In genomic region chr15:85070561-85070960, GRCm38 (mm10) we compare ENCODE assay signal across 9 mouse cellular contexts. TPM values are rescaled to one million over a fixed set of nuclear protein-coding genes. Genes with fewer than 3 reads are reported as not detected.
A peak's percentile ranks its signal among the peaks of the same experiment; 100 is the strongest.
DNase-seq lines count a peak whose midpoint lies in the region; ATAC-seq and TF ChIP-seq lines count a peak whose summit lies in the region.
"Had no signal": no experiment of that assay in that cellular context is flagged by ENCODE, and none has a peak within 500 bp of the region (broad histone marks: within the 10 kb centered on the region; RNA-seq: fewer than 3 reads in every experiment).

No protein-coding gene starts in this region.

- H3K9ac ChIP-seq in heart, adult 2 months (ENCODE audit: low read depth, low read length), result no peak overlapping the region

- intact Hi-C loops in heart, adult 2 months (cut with DNase I), result loop anchor here (1.0 to 5.0 kb wide), 2 partner anchors 69 to 268 kb away; no protein-coding TSS in a partner anchor

- DNase-seq in heart, adult 2 months, result peak in 1 of 2 experiments; percentile 27
- no peak for DNase-seq in heart, embryonic 10.5 days (ENCODE audit: low spot score)
- DNase-seq in 416B (ENCODE audit: low read depth) (peak; percentile 76), MEL-GATA-1-ER (ENCODE audit: extremely low read depth, low read depth) (peak; percentile 43)
- peak; percentile 48 for DNase-seq in kidney, postnatal 10 days
- no peak for DNase-seq in testis, postnatal 10 days (ENCODE audit: low spot score)

- H3K4me3 ChIP-seq in heart, adult 2 months, result no peak overlapping the region
- H3K4me3 ChIP-seq in heart, embryonic 10.5 days, result no peak overlapping the region
- H3K4me3 ChIP-seq in cortical plate, adult 2 months (ENCODE audit: insufficient read depth, low read length), result no peak overlapping the region
- H3K4me3 ChIP-seq: erythroblast, embryonic 14.5 days had no signal

- TF ChIP-seq CTCF in heart, adult 2 months (IDR thresholded peaks at IDR 0.05), result peak; percentile 95
- TF ChIP-seq CTCF in cortical plate, adult 2 months (IDR thresholded peaks at IDR 0.05; ENCODE audit: extremely low read depth, insufficient read depth, low read length), result peak; percentile 60; the same call in 1 of the 2 replicates

- H3K36me3 ChIP-seq in heart, adult 2 months (ENCODE audit: control insufficient read depth, insufficient read depth, low read length), result no peaks in the 10 kb centered on the region
- H3K36me3 ChIP-seq in heart, embryonic 10.5 days, result no peaks in the 10 kb centered on the region

- TF ChIP-seq EP300 in heart, adult 2 months (IDR thresholded peaks at IDR 0.05; ENCODE audit: insufficient read depth, low read depth, low read length), result no peak

- TF ChIP-seq POLR2A in heart, adult 2 months (IDR thresholded peaks at IDR 0.05; ENCODE audit: insufficient read depth, low read depth, low read length), result no peak
- no peak for TF ChIP-seq POLR2A in cortical plate, adult 2 months (IDR thresholded peaks at IDR 0.05; ENCODE audit: extremely low read depth, insufficient read depth, low read length)

- no peaks in the 10 kb centered on the region for H3K79me2 ChIP-seq in heart, adult 2 months (replicated peaks; ENCODE audit: control insufficient read depth, insufficient read depth, low read length)

- no peak overlapping the region for H3K27ac ChIP-seq in heart, adult 2 months
- no peak overlapping the region for H3K27ac ChIP-seq in heart, embryonic 10.5 days
- H3K27ac ChIP-seq in cortical plate, adult 2 months (ENCODE audit: insufficient read depth, low read length), result no peak overlapping the region

- ATAC-seq in megakaryocyte, adult 5-6 weeks (ENCODE audit: poor library complexity, severe bottlenecking), result peak; percentile 51; the same call in 1 of the 2 replicates

- H3K9me3 ChIP-seq in heart, embryonic 10.5 days, result no peaks in the 10 kb centered on the region

- no peaks in the 10 kb centered on the region for H3K4me1 ChIP-seq in heart, adult 2 months (ENCODE audit: control insufficient read depth, insufficient read depth, low read length)
- H3K4me1 ChIP-seq in heart, embryonic 10.5 days, result no peaks in the 10 kb centered on the region
- H3K4me1 ChIP-seq in cortical plate, adult 2 months (ENCODE audit: control insufficient read depth, insufficient read depth, low read length), result no peaks in the 10 kb centered on the region

- no peaks in the 10 kb centered on the region for H3K27me3 ChIP-seq in heart, adult 2 months (ENCODE audit: control insufficient read depth, insufficient read depth, low read length)
- H3K27me3 ChIP-seq in heart, embryonic 10.5 days (ENCODE audit: insufficient read depth, poor library complexity, severe bottlenecking), result no peaks in the 10 kb centered on the region

- WGBS in heart, adult 2 months, result 15% methylated on average over 2 of the region's 2 CpGs
- WGBS in heart, embryonic 10.5 days, result 34% methylated on average over 2 of the region's 2 CpGs

RNA-seq across cellular contexts. Expression of gene Fam118a, which starts 41.8 kb away (rescaled TPM):
- 1 to 10 TPM; 6.1 to 6.3 TPM for total RNA-seq in heart, adult 2 months (2021)
- 4.7 and 6.3 TPM in 2 replicates for polyA plus RNA-seq in heart, adult 2 months (2012; rRNA removed)
- 18.0 and 22.6 TPM in 2 replicates for polyA plus RNA-seq in heart, embryonic 10.5 days (2016; fragmentation: Nextera tagmentation; extraction: Ambion mirVana)
- polyA plus RNA-seq in cortical plate, adult 2 months (2012; rRNA removed), result 14.2 and 17.6 TPM in 2 replicates
- total RNA-seq in megakaryocyte, adult 5-6 weeks (2015), result 8.4 and 9.9 TPM in 2 replicates
- 7.5 and 8.8 TPM in 2 replicates for total RNA-seq in megakaryocyte, adult 5-6 weeks (2017)

RNA-seq across cellular contexts. Expression of gene Upk3a, which starts 53.6 kb away (rescaled TPM):
- not detected for total RNA-seq in heart, adult 2 months (2021)
- polyA plus RNA-seq in heart, adult 2 months (2012; rRNA removed), result 0.39 TPM in 1 of 2 replicates, not detected in the other
- polyA plus RNA-seq in heart, embryonic 10.5 days (2016; fragmentation: Nextera tagmentation; extraction: Ambion mirVana), result 0.24 TPM in 1 of 2 replicates, not detected in the other
- polyA plus RNA-seq in cortical plate, adult 2 months (2012; rRNA removed), result 0.19 TPM in 2 replicates
- not detected in 2 replicates for total RNA-seq in megakaryocyte, adult 5-6 weeks (2015)
- total RNA-seq in megakaryocyte, adult 5-6 weeks (2017), result not detected in 2 replicates
- polyA plus RNA-seq: erythroblast, embryonic 14.5 days had no signal

Comparison
In these comparisons a context has a peak if more than half of its experiments do, and no peak if none do; other contexts are left out.
1. DNase-seq: peak in 416B (single experiment), MEL-GATA-1-ER (single experiment) and kidney, postnatal 10 days (single experiment); none in heart, embryonic 10.5 days (single experiment) and testis, postnatal 10 days (single experiment).